Mouse (Mus musculus) induced T-regulatory cell, adult 2 months (primary cell): ENCODE data around the gene Lgals2.
"Not testable (repeated sequence)": the region's sequence is repeated elsewhere in the genome, so short reads cannot be mapped to it uniquely, and the experiment has no call there.

Experiments used
- DNase-seq: peaks from one replicate; pipeline ENCODE4 v3.0.0-alpha.2; 2012; ENCODE audit warnings: low read depth

The Lgals2 gene

DNA sequence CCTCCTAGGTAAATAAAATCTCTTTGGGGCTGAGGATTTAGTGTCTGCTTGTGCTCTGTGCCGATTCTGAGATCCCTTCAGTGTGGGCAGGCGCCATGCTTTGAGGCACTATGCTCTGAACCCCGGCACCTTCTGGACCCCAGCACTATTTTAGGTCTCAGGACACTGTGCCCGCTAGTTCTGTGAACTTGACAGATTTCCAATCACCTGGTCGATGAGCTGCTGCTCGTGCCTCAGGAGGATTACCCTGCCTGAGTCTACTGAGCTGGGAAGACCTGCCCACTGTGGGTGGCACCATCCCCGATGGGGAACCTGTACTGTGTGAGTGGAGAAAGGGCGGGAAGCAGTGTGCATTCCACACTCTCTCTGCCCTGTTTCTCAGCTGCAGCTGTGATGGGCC lies 19.7 kb upstream of the Lgals2 start:
- no peak for DNase-seq

DNA sequence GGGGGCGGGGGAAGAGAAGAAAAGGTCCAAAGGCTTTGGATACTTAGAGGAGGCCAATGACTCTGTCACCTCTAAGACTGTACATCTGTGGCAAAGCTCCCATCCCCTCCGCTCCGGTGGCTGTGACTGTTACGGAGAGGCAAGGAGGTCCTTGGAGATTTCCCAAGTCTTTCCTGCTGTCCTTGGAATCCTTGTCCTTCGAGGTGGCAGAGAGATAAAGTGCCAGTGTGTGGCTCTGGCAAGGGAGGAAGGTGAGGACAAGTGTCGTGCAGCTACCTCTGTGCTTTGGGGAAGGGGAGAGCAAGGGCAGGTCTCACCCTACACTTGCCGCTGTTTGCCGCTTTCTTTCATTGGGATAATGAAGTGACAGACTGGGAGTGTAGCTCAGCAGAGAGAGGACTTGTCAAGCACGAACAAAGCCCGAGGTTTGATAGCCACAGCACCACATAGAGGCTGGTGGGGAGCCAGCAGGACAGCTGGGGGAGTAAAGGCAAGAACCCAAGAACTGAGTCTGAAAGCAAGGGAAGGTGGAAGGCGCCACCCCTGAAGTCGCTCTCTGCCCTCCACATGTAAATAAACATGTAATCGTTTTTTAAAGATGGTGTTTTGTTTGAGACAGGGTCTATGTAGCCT lies 18.6 kb upstream of the Lgals2 start:
- DNase-seq, result no peak

DNA sequence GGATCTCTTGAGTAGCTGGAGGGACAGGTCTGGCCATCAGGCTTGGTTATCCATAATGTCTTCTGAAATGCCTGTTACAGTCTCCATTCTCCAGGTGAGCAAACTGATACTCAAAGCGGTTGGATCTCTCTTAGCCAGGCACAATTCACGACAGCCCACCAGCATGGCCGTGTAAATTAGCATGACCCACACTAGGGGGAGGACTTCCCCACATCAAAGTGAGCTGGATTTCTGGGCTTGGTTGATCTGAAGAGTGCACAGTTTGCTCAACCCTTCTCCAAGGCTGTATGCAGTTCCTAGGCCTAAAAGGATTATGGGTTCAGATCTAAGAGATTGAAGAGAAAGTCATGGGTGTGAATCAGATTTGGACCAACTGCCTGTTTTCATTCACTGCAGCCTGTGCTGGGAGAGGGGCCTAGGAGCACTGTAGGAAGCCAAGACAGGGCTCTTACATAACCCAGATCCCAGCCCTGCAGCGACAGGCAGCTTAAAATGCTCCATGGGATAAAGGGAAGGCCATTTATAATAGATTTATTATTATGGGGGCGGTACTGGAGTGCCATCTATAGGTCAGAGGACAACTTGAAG lies 16.8 kb upstream of the Lgals2 start:
- no peak for DNase-seq

DNA sequence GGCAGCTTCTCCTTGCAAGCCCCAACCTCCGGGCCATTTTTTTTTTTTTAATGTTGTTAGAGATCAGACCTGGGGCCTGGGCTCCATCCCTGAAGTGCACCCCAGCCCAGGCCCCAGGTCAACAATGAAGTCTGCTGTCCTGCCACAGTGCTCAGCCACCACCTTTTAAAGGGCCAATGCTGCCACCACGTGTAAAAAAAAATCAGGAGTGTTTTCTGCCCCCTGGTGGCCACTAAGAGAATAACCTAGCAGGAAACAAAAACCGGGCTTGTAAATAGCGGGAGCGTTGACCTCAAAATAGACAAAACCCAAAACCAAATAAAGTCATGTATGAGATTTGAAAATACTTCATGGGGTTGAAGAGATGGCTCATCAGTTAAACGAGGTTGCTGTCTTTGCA lies 14.4 kb upstream of the Lgals2 start:
- DNase-seq, result peak; percentile 84

DNA sequence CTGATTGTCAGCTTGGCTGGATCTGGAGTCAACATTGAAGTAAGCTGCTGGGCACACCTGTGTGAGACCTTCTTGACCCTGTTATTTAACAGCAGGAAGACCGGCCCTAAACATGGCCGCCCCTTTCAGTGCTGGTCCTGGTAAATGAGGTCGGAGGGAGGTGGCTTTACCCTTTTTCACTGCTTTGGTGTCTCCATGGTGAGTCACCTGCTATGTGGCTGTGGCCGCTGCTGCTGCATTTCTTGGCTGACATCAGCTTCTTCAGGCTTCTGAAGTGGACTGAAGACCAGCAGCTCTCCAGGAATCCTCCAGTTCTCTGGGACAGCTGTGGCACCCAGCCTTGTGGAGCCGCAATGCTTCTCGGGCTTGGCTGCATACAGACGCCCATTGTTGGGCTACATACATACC lies 13.5 kb upstream of the Lgals2 start:
- DNase-seq, result no peak

DNA sequence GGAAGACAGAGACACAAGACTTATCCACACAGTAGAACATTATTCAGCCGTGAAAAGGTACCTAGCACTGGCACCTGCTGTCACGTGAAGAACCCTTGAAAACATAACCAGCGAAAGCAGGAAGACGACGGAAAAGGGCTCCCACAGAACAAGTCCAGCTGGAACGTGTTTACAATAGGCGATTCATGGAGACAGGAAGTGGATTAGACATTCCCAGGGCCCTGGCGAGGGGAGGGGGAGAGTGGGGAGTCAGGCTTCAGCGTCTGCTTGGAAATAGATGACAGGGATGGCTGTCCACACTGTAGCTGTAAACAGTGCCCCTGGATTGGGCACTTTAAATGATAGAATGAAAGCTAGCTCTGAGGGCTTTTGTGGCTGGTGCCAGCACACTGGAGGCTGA lies 13.1 kb upstream of the Lgals2 start:
- DNase-seq, result no peak

DNA sequence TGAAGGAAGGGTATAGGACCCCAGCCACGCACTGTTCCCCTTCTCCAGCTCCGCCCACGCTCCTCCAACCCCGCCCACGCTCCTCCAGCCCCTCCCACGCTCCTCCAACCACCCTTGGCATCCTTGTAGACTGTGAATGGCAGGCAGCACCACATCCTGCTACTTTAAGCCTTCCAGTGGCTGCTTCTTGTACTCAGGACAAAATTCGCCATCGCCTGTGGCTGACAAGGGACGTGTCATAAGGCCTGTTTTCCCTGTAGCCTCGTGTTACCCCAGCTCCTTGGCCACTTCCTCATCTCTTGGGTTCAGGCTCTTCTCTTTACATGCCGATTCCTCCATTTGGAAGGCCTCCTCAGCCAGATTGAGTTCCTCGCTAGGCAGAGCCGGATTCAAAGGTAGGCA lies 8.5 kb upstream of the Lgals2 start:
- no peak for DNase-seq

DNA sequence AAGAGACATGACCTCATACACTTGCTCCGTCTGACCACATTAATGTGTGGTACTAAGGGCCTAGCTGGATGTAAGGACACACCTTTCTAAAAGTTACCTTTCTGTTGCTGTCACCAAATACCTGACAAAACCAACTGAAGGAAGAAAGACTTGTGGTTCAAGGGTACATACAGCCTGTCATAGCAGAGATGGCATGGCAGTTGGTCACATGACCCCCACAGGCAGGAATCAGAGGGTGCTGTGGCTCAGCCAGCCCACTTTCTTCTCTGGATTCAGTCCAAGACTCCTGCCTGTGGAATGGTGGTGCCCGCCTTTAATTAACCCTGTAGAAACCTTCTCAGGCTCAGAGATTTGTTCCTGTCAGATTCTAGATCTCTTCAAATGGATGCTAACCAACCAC lies 7.8 kb upstream of the Lgals2 start:
- no peak for DNase-seq

DNA sequence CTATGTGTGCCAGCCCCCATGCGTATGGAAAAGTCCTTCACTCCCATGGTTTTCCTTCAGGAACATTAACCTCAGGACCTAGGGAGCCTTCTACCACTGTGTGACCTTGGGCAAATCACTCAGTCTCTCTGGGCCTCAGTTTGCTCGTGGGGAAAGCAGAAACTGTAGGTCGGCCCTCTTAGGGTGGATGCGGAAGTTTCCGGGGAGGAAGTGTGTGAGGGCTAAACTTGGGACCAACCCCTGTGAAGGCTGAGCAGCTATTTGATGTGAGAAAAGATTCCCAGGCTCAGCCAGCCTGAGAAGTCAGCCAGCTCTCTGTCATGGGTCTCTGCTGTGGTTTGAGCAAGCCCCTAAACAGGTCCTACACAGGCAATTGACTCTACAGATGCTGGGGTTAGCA lies 7.0 kb upstream of the Lgals2 start:
- DNase-seq, result no peak

DNA sequence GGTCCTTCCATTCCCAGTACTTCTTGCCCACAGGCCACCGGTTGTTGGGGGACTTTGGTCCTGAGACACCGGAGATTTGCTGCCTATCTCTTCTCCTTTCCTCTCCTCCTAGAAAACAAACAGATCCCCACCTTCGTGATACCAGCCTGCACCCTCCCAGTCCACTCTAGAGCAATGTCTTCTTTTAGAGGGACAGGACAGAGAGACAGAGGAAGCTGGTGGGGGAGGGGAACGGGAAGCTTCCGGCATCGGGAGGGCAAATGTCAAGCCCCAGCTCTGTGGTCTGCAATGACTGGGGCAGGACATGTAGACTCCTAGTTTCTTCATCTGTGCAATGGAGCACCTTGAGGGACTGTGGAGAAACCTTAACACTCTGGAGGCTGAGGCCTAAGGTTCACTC lies 4.4 kb upstream of the Lgals2 start:
- peak; percentile 66 for DNase-seq

DNA sequence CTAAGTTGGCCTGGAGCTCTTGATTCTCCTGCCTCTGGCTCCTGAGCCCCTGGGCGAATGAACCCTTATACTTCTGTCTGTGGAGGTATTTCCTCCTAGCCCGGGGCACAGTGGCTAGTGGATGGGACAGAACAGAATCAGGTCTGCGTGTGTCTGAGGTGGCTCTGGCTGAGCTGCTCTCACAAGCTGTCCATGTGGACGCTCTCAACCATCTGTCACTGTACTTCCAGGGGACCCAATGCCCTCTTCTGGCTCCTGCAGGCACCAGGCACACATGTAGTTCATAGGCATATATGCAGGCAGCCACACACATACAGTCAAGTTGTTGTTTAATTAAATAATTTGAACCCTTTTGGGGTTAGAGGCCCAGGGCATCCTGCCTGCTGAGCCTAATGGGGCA lies 4.0 kb upstream of the Lgals2 start:
- no peak for DNase-seq

DNA sequence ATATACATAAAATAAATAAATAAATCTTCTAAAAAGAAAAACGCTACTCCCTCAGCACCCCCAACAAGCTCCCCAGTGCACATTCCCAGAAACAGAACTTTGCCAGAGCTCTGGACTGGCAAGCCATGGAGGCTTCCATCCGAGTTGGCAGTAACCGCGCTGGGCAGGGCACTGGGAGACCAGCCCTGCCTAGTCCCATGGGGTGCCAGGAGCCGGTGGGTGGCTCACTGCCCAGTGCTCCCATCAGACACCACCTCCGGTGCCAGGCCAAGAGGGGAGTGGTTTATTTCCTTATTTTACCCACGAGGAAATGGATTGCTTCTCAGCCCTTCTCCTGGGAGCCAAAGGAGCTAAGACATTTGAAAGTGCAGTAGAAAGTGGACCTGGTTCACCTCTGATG lies 1.7 kb upstream of the Lgals2 start:
- no peak for DNase-seq

DNA sequence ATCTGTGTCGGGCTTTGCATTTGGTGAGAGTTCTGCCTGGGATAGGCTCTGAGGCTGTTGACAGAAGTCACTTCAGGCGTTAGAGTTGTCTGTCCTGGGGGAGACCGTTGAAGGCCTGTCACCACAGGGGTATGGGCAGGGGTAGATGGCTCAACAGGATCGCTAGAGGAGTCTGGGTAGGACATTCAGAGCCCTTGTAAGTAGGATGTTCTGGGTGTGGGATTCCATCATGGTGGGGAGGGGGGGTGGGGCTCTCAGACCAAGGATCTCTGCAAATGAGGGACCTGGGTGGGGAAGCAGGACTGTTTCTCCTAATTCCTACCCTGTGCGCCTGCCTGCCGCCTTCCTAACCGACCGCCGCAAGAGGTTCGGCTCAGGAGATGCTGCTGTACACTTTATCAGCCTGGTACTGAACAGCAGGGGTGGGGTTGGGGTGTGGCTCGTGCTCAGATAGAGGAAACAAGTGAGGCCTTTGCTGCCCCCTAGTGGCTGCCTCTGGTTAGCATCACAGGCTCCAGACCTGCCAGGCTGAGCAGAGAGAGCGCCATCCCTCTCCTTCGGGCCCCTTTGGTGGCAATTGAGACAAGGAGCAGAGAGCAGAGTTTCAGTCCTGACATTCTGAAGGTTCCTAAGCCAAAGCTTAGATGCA lies 3.7 kb downstream of the Lgals2 start:
- peak; percentile 94 for DNase-seq

DNA sequence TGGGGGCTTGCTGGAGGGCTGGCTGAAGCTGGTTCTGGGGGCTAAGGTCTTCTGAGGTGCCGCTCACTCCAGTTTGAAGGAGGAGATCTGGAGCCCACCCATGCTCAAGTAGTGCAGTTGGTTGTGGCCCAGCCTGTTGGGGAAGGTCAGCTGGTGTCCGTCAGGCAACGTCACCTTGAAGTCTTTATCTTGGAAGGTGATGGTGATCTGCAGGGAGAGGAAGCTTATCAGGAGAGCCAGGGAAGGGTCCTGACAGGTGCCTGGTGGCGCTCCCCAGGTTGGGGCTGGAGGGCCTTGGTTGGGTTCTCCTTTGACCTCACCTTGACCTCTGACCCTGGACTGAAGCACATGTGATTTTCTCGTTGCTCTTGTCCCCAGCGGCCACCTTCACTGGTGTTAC lies 4.4 kb downstream of the Lgals2 start:
- DNase-seq, result no peak

DNA sequence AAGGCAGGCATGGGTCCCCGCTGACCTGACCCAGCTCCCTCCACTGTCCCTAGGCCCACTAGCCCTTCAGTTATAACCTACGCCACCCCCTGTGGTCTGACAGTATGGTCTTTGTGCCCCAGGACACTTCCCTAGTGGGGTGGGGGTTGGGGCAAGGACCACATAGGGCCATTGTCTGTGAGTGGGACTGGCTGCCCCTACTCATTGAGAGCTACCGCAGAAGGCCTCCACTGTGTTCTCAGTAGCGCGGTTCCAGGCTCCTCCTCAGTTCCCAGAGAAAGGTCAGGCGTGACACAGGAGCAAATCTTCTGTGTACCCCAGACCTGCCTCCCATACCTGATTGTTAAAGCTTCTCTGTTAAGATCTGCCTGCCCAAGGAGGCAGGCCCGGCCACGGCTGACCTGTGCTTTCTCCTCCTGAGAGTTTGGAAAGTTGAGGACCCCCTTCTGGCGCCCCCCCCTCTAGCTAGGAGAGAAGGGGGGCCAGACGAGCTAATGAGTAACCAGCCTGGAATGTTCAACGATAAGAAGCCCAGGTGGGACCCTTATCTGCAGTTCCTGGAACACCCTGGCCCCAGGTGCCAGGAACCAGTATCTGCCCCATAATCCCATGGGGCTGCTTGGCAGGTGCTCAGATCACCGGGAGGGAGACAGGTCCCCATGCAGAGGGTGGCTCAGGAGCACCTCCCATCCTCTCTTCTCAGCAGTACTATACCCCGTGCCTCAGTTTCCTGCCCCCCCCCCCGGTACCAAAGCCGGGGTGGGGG lies 5.1 kb downstream of the Lgals2 start:
- DNase-seq, result no peak

DNA sequence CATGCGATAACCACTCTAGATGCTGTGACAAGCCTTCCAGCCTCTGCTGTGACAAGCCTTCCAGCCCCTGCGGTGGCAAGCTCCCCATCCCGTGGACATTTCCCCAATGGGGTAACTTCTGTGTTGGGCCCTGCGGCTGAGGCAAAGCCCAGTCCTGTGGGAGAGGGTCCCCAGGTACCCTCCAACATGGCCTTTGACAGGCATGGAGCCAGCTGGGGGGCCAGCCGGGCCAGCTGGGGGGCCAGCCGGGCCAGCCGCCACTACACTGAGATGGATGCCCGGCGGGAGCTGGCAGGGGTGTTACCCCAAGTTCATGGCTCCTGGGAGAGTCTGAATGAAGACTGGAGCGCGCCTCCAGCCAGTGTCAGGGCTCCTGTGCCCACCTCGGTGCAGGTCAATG lies 5.8 kb downstream of the Lgals2 start:
- no peak for DNase-seq

DNA sequence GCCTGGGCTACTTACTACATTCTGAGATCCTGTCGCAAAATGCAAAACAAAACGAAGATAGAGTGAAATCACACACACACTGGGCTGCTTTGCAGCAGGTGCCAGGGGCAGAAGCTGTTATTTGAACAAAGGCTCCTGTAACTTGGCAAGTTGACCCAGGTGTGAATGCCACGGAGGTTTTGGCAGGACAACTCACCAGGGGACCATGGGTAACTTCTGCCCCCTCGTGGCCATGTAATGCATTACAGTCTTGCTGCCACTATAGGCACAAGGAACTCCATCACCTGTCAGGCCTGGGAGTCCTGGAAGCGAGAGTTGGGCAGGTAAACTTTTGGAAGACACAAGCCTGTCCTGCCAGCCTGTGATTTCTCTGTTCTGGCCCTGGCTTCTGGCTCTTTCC lies 6.9 kb downstream of the Lgals2 start:
- DNase-seq, result peak; percentile 92

DNA sequence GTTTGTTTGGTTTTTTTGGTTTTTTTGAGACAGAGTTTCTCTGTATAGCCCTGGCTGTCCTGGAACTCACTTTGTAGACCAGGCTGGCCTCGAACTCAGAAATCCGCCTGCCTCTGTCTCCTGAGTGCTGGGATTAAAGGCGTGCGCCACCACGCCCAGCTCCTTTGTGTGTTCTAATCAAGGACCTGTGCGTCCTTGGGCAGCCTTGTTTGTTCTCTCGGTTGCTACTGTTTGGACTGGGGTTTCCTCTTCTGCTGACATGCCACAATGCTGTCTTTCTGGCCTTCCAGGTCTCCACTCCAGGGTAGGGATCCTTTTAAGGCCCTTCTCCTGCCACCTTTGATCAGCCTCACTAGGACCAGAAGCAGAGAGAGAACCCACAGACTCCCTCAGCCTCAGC lies 8.5 kb downstream of the Lgals2 start:
- not testable (repeated sequence) for DNase-seq

DNA sequence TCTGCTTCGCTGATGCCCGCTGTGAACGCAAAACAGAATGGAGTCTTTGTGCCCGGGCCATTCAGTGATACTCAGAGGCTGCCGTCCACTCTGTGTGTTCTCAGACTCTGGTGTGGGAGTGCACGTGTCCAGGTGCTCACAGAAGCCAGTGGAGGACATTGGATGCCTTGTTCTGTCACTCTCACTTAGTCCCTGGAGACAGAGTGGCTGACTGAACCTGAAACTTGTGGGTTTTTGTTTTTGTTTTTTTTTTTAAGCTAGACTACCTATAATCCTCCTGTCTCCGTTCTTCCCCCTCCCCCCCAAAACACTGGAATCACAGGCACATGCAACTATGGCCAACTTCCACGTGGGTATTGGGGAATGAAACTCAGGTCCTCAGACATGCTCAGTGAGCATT lies 9.0 kb downstream of the Lgals2 start:
- peak; percentile 56 for DNase-seq

DNA sequence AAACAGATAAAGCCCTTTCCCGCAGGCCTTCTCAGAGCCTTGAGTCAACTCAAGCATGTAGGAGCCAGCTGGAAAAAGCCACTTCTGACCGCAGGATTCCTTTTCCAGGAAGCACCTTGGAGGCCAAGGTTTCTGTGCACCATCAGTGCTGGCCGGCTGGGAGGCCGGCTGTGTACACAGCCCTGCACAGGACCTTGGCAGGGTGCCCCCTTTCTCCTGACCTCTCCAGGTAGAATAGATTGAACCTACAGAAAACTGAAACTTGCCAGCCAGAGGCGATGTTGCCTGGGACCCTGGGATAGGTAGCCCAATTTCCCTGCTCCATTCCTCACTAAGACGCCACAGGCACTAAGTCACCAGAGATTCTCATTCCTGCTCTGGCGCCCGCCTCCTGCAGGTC lies 9.5 kb downstream of the Lgals2 start:
- no peak for DNase-seq

DNA sequence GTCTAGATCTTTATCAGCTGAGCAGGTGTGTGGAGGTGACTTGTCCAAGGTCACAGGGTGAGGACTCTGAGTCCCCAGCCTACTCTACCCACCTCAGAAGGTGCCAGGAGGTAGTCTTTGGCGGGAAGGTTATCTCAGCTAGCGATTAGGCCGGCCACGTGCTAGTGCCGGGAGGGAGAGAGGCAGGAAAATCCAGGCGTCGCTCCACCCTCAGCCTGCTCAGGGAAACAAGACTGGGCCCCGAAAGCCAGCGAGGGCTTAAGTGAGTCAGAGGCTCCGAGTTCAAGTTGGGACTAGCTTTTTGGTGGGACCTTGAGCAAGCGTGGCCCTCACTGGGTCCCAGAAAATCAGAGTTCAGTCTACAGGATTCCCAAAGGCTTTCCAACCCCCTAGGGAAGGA lies 10.0 kb downstream of the Lgals2 start:
- no peak for DNase-seq

DNA sequence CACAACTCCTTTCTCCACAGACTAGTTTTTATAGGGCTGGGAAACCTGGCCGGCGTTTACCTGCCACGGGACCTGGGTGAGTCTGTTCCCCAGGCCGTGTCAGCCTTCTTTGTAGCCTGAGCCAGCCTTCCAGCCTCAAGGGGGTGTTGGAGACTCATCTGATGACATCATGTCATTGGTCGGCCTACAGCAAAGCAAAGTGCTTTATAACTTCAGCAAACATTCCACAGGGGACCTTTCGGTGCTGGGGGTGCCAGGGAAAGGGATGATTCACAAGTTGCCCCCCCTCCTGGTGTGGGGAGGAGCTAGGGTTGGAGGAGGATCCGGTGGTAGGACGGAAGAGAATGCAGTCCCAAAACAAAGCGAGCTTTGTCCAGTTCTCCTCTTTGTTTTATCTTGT lies 10.5 kb downstream of the Lgals2 start:
- no peak for DNase-seq
